Mouse (Mus musculus) stomach, postnatal 0 days (tissue): ENCODE data around the gene Map3k19.

Source experiments
- CTCF ChIP-seq: IDR thresholded peaks from 2 replicates; pipeline ENCODE4 v1.5.1; 2016; ENCODE audit warnings: antibody characterized with exemption, low read depth, mild to moderate bottlenecking, moderate library complexity
- EP300 ChIP-seq: optimal IDR thresholded peaks from 2 replicates; pipeline ENCODE3; 2016; ENCODE audit warnings: antibody characterized with exemption

- TF ChIP-seq CTCF (no peak), EP300 (no peak)
Observed at GRCm38 (mm10) chr1:127766741-127767140, 88.1 kb downstream of the Map3k19 start.
